ENCODE assay signal across 21 mouse cellular contexts in the genomic region with DNA sequence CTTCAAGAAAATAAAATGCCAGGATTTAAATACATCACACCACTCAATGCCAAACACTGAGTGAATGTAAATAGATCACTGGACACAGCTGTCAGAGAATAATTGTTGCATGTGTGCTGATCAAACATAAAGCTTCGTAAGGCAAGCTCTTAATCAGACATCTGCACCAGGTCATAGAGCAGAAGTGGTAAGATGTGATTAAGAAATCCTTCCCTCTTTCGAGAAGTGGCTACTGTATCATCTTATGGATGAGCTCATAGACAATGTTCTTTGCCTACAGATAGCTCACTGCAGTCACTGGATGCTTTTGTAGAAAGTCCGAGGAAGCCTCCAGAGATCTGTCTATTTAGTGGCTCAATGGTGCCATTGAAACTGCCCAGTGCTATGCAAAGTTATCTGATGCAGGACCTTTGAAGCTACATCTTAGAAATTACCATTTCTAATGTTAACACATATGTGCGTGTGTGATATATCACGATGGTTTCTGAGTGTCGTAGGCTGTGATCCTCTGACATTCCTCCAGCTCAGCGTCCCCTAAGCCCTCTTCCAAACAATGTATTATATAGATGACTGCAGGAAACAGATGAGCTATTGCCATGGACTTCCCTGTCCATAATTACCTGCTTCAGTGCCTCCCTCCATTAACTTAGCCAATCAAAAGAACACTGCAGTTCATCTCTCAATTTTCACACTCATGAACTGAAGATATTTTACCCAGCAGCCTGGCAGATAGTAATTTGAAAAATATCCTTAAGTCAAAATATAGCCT.
DNase-seq lines count a peak whose midpoint lies in the region; ATAC-seq and TF ChIP-seq lines count a peak whose summit lies in the region.
"Had no signal": no experiment of that assay in that cellular context is flagged by ENCODE, and none has a peak within 500 bp of the region (broad histone marks: within the 10 kb centered on the region; RNA-seq: fewer than 3 reads in every experiment).

No protein-coding gene starts in this region.

- H3K9ac ChIP-seq in hindbrain, embryonic 12.5 days, result no peak overlapping the region
- no peak overlapping the region for H3K9ac ChIP-seq in hindbrain, postnatal 0 days (replicated peaks; ENCODE audit: low read length)
- no peak overlapping the region for H3K9ac ChIP-seq in neural tube, embryonic 13.5 days
- H3K9ac ChIP-seq: embryonic facial prominence, embryonic 12.5 days; forebrain, embryonic 13.5 days; forebrain, embryonic 15.5 days; forebrain, postnatal 0 days had no signal

- no peak overlapping the region for H3K27ac ChIP-seq in hindbrain, embryonic 12.5 days
- no peak overlapping the region for H3K27ac ChIP-seq in hindbrain, postnatal 0 days
- H3K27ac ChIP-seq in neural tube, embryonic 13.5 days (replicated peaks), result no peak overlapping the region
- H3K27ac ChIP-seq: embryonic facial prominence, embryonic 10.5 days; embryonic facial prominence, embryonic 12.5 days; forebrain, embryonic 13.5 days; forebrain, embryonic 15.5 days had no signal

- H3K4me2 ChIP-seq in hindbrain, embryonic 12.5 days (replicated peaks), result no peak overlapping the region
- H3K4me2 ChIP-seq in hindbrain, postnatal 0 days (ENCODE audit: low read depth, low read length), result no peak overlapping the region
- H3K4me2 ChIP-seq in neural tube, embryonic 13.5 days, result no peak overlapping the region
- H3K4me2 ChIP-seq: embryonic facial prominence, embryonic 12.5 days; forebrain, embryonic 13.5 days; forebrain, embryonic 15.5 days had no signal

- H3K4me1 ChIP-seq in hindbrain, embryonic 12.5 days, result no peaks in the 10 kb centered on the region
- no peaks in the 10 kb centered on the region for H3K4me1 ChIP-seq in hindbrain, postnatal 0 days (ENCODE audit: insufficient read depth, low read length)
- H3K4me1 ChIP-seq in neural tube, embryonic 13.5 days (replicated peaks), result no peaks in the 10 kb centered on the region
- H3K4me1 ChIP-seq: embryonic facial prominence, embryonic 10.5 days; embryonic facial prominence, embryonic 12.5 days; forebrain, embryonic 13.5 days had no signal

- 68% methylated on average over 7 of the region's 7 CpGs for WGBS in hindbrain, embryonic 12.5 days
- WGBS in hindbrain, postnatal 0 days, result 72% methylated on average over 7 of the region's 7 CpGs
- 68% methylated on average over 7 of the region's 7 CpGs for WGBS in neural tube, embryonic 13.5 days

- no peak for TF ChIP-seq CTCF in hindbrain, postnatal 0 days (IDR thresholded peaks at IDR 0.05; ENCODE audit: low read depth)

- no peaks in the 10 kb centered on the region for H3K36me3 ChIP-seq in hindbrain, embryonic 12.5 days
- no peaks in the 10 kb centered on the region for H3K36me3 ChIP-seq in hindbrain, postnatal 0 days (ENCODE audit: insufficient read depth, low read length)
- H3K36me3 ChIP-seq in neural tube, embryonic 13.5 days, result no peaks in the 10 kb centered on the region
- H3K36me3 ChIP-seq: embryonic facial prominence, embryonic 10.5 days; embryonic facial prominence, embryonic 12.5 days; forebrain, embryonic 15.5 days had no signal

- no peaks in the 10 kb centered on the region for H3K27me3 ChIP-seq in hindbrain, embryonic 12.5 days
- no peaks in the 10 kb centered on the region for H3K27me3 ChIP-seq in hindbrain, postnatal 0 days (ENCODE audit: insufficient read depth, low read length)
- H3K27me3 ChIP-seq in neural tube, embryonic 13.5 days, result no peaks in the 10 kb centered on the region
- H3K27me3 ChIP-seq: embryonic facial prominence, embryonic 12.5 days; forebrain, embryonic 13.5 days; forebrain, embryonic 15.5 days had no signal

- no peaks in the 10 kb centered on the region for H3K9me3 ChIP-seq in hindbrain, embryonic 12.5 days (replicated peaks)
- H3K9me3 ChIP-seq in hindbrain, postnatal 0 days (ENCODE audit: low read length), result no peaks in the 10 kb centered on the region
- H3K9me3 ChIP-seq in neural tube, embryonic 13.5 days, result no peaks in the 10 kb centered on the region
- H3K9me3 ChIP-seq: embryonic facial prominence, embryonic 10.5 days; embryonic facial prominence, embryonic 12.5 days; forebrain, embryonic 13.5 days; forebrain, embryonic 15.5 days had no signal

- H3K4me3 ChIP-seq in hindbrain, embryonic 12.5 days, result no peak overlapping the region
- no peak overlapping the region for H3K4me3 ChIP-seq in hindbrain, postnatal 0 days (ENCODE audit: low read length)
- H3K4me3 ChIP-seq in neural tube, embryonic 13.5 days, result no peak overlapping the region
- H3K4me3 ChIP-seq: embryonic facial prominence, embryonic 10.5 days; embryonic facial prominence, embryonic 12.5 days; forebrain, embryonic 13.5 days; forebrain, embryonic 15.5 days had no signal

- no peak for DNase-seq in hindbrain, postnatal 0 days (ENCODE audit: low spot score)
- no peak for DNase-seq in neural tube, embryonic 10.5 days (ENCODE audit: extremely low spot score, low spot score)
- DNase-seq in lung, postnatal 36 days, result no peak
- no peak for DNase-seq in cerebellum, adult 9-10 months
- DNase-seq: adrenal gland, adult 2 months; adrenal gland, postnatal 10 days; adrenal gland, postnatal 25 days; cerebellum, adult 11 months; cerebellum, adult 18-20 months; cerebellum, adult 8-10 months; cerebellum, postnatal 10 days; cerebellum, postnatal 36 days; forebrain, postnatal 0 days had no signal

- peak; percentile 68; the same call in 1 of the 2 replicates for ATAC-seq in hindbrain, embryonic 12.5 days (ENCODE audit: low FRiP score)
- ATAC-seq in hindbrain, postnatal 0 days, result no peak
- peak; percentile 41; the same call in 1 of the 2 replicates for ATAC-seq in neural tube, embryonic 13.5 days (ENCODE audit: low read depth)
- ATAC-seq in common myeloid progenitor, adult 5-6 weeks (replicated peaks; ENCODE audit: low read depth, poor library complexity, severe bottlenecking), result peak; percentile 78
- ATAC-seq in granulocyte monocyte progenitor cell, adult 5-6 weeks (replicated peaks; ENCODE audit: poor library complexity, severe bottlenecking), result peak; percentile 61
- ATAC-seq: forebrain, embryonic 15.5 days; forebrain, postnatal 0 days had no signal
